Mouse (Mus musculus): ENCODE results near the gene Socs2. TPM values are rescaled to one million over a fixed set of nuclear protein-coding genes. Genes with fewer than 3 reads are reported as not detected.

Socs2 gene
- total and polyA plus RNA-seq, 2 experiments from 2014 or later, result 72.1 to 107 TPM

- no peak overlapping the region for H3K9ac ChIP-seq (replicated peaks; ENCODE audit: low read length, poor library complexity, severe bottlenecking)
- H3K27ac ChIP-seq (ENCODE audit: low read depth, low read length), result no peak overlapping the region
- H3K36me3 ChIP-seq (ENCODE audit: insufficient read depth, low read length), result no peaks in the 10 kb centered on the region
- H3K27me3 ChIP-seq (ENCODE audit: insufficient read depth, low read length), result no peaks in the 10 kb centered on the region
- TF ChIP-seq CTCF (IDR thresholded peaks at IDR 0.05), result no peak
- H3K9me3 ChIP-seq (ENCODE audit: low read length), result no peaks in the 10 kb centered on the region
- 90% methylated on average over 2 of the region's 2 CpGs for WGBS
- H3K4me1 ChIP-seq (ENCODE audit: insufficient read depth, low read length), result no peaks in the 10 kb centered on the region
- no peak overlapping the region for H3K4me2 ChIP-seq (ENCODE audit: low read depth, low read length, poor library complexity, severe bottlenecking)
- ATAC-seq (ENCODE audit: low FRiP score), result no peak
- no peak overlapping the region for H3K4me3 ChIP-seq (ENCODE audit: low read depth, low read length)
- no peak for DNase-seq (ENCODE audit: low spot score)
Measured at GRCm38 (mm10) chr10:95404774-95405173, 12.2 kb downstream of the Socs2 start.

- 49% methylated on average over 13 of the region's 13 CpGs for WGBS
- no peaks in the 10 kb centered on the region for H3K27me3 ChIP-seq (ENCODE audit: insufficient read depth, low read length)
- no peak for ATAC-seq (ENCODE audit: low FRiP score)
- H3K36me3 ChIP-seq (ENCODE audit: insufficient read depth, low read length), result no peaks in the 10 kb centered on the region
- no peak overlapping the region for H3K4me2 ChIP-seq (ENCODE audit: low read depth, low read length, poor library complexity, severe bottlenecking)
- no peak overlapping the region for H3K27ac ChIP-seq (ENCODE audit: low read depth, low read length)
- no peak for TF ChIP-seq CTCF (IDR thresholded peaks at IDR 0.05)
- H3K4me3 ChIP-seq (ENCODE audit: low read depth, low read length), result no peak overlapping the region
- peak; percentile 33 for DNase-seq (ENCODE audit: low spot score)
- no peak overlapping the region for H3K9ac ChIP-seq (replicated peaks; ENCODE audit: low read length, poor library complexity, severe bottlenecking)
- no peaks in the 10 kb centered on the region for H3K9me3 ChIP-seq (ENCODE audit: low read length)
- peaks cover 6% of the 10 kb centered on the region; the same call in 1 of the 2 replicates for H3K4me1 ChIP-seq (ENCODE audit: insufficient read depth, low read length)
Measured at GRCm38 (mm10) chr10:95399689-95400354, 17.2 kb downstream of the Socs2 start.

- H3K4me1 ChIP-seq (ENCODE audit: insufficient read depth, low read length), result peaks cover 6% of the 10 kb centered on the region; the same call in 1 of the 2 replicates
- no peaks in the 10 kb centered on the region for H3K9me3 ChIP-seq (ENCODE audit: low read length)
- peak overlapping the region; percentile 38 for H3K4me3 ChIP-seq (ENCODE audit: low read depth, low read length)
- WGBS, result under 1% methylated on average over 17 of the region's 18 CpGs
- ATAC-seq (ENCODE audit: low FRiP score) (no peak), DNase-seq (ENCODE audit: low spot score) (peak; percentile 8)
- peak overlapping the region; percentile 63 for H3K9ac ChIP-seq (replicated peaks; ENCODE audit: low read length, poor library complexity, severe bottlenecking)
- H3K4me2 ChIP-seq (ENCODE audit: low read depth, low read length, poor library complexity, severe bottlenecking), result peak overlapping the region; percentile 82
- H3K27me3 ChIP-seq (ENCODE audit: insufficient read depth, low read length), result no peaks in the 10 kb centered on the region
- TF ChIP-seq CTCF (IDR thresholded peaks at IDR 0.05), result no peak
- H3K36me3 ChIP-seq (ENCODE audit: insufficient read depth, low read length), result no peaks in the 10 kb centered on the region
- H3K27ac ChIP-seq (ENCODE audit: low read depth, low read length), result no peak overlapping the region
Measured at GRCm38 (mm10) chr10:95398489-95398888, 18.5 kb downstream of the Socs2 start.

- H3K9ac ChIP-seq (replicated peaks; ENCODE audit: low read length, poor library complexity, severe bottlenecking), result no peak overlapping the region
- H3K4me1 ChIP-seq (ENCODE audit: insufficient read depth, low read length), result peaks cover 6% of the 10 kb centered on the region; the same call in 1 of the 2 replicates
- H3K36me3 ChIP-seq (ENCODE audit: insufficient read depth, low read length), result no peaks in the 10 kb centered on the region
- DNase-seq (ENCODE audit: low spot score) (peak; percentile 54), ATAC-seq (ENCODE audit: low FRiP score) (no peak)
- no peaks in the 10 kb centered on the region for H3K27me3 ChIP-seq (ENCODE audit: insufficient read depth, low read length)
- no peaks in the 10 kb centered on the region for H3K9me3 ChIP-seq (ENCODE audit: low read length)
- no peak overlapping the region for H3K4me2 ChIP-seq (ENCODE audit: low read depth, low read length, poor library complexity, severe bottlenecking)
- TF ChIP-seq CTCF (IDR thresholded peaks at IDR 0.05), result no peak
- H3K27ac ChIP-seq (ENCODE audit: low read depth, low read length), result no peak overlapping the region
- WGBS, result 33% methylated on average over 7 of the region's 7 CpGs
- H3K4me3 ChIP-seq (ENCODE audit: low read depth, low read length), result no peak overlapping the region
Measured at GRCm38 (mm10) chr10:95397191-95397835, 19.7 kb downstream of the Socs2 start.

- H3K4me3 ChIP-seq (ENCODE audit: low read depth, low read length), result no peak overlapping the region
- H3K9ac ChIP-seq (replicated peaks; ENCODE audit: low read length, poor library complexity, severe bottlenecking), result no peak overlapping the region
- H3K4me1 ChIP-seq (ENCODE audit: insufficient read depth, low read length), result peaks cover 6% of the 10 kb centered on the region; the same call in 1 of the 2 replicates
- H3K27me3 ChIP-seq (ENCODE audit: insufficient read depth, low read length), result no peaks in the 10 kb centered on the region
- ATAC-seq (ENCODE audit: low FRiP score) (no peak), DNase-seq (ENCODE audit: low spot score) (no peak)
- WGBS, result 77% methylated on average over 8 of the region's 8 CpGs
- no peaks in the 10 kb centered on the region for H3K36me3 ChIP-seq (ENCODE audit: insufficient read depth, low read length)
- TF ChIP-seq CTCF (IDR thresholded peaks at IDR 0.05), result no peak
- H3K27ac ChIP-seq (ENCODE audit: low read depth, low read length), result no peak overlapping the region
- no peaks in the 10 kb centered on the region for H3K9me3 ChIP-seq (ENCODE audit: low read length)
- no peak overlapping the region for H3K4me2 ChIP-seq (ENCODE audit: low read depth, low read length, poor library complexity, severe bottlenecking)
Measured at GRCm38 (mm10) chr10:95396356-95396755, 20.6 kb downstream of the Socs2 start.

Data from midbrain, postnatal 0 days (tissue).